Mouse (Mus musculus) lung, embryonic 14.5 days (tissue): ENCODE measurements at regions not wholly inside any gene's neighbourhood (a gene's known extent, or its start where the extent isn't known, plus 50 kb on each side); places are given as distances from the start of the nearest gene placed in this dataset.
A peak's percentile ranks its signal among the peaks of the same experiment; 100 is the strongest.

Experiments used
- ATAC-seq: fragments of 200-750 bp; cut with Nextera tagmentation; 2 replicates; pipeline ENCODE4 v1.8.0; 2017; ENCODE audit warnings: mild to moderate bottlenecking, moderate TSS enrichment, moderate library complexity; ENCODE audit not compliant: insufficient read depth
- DNase-seq: peaks from one replicate; pipeline ENCODE4 v3.0.0-alpha.2; 2015
- H3K27ac ChIP-seq: fragments of 300-500 bp; sonication (generic); 2 replicates; pipeline ENCODE4 v1.5.1; 2014; ENCODE audit warnings: low read depth, mild to moderate bottlenecking, moderate library complexity
- H3K27me3 ChIP-seq: fragments of 300-500 bp; sonication (generic); 2 replicates; pipeline ENCODE4 v1.6.1; 2014; ENCODE audit warnings: low read length, control low read depth; ENCODE audit not compliant: insufficient read depth
- H3K36me3 ChIP-seq: fragments of 300-500 bp; sonication (generic); 2 replicates; pipeline ENCODE4 v1.6.1; 2014; ENCODE audit warnings: control low read depth; ENCODE audit not compliant: insufficient read depth
- H3K4me1 ChIP-seq: fragments of 300-500 bp; sonication (generic); 2 replicates; pipeline ENCODE4 v1.6.1; 2014; ENCODE audit warnings: antibody characterized with exemption, control low read depth; ENCODE audit not compliant: insufficient read depth
- H3K4me2 ChIP-seq: fragments of 300-500 bp; sonication (generic); 2 replicates; pipeline ENCODE4 v1.6.1; 2014; ENCODE audit warnings: mild to moderate bottlenecking
- H3K4me3 ChIP-seq: fragments of 300-500 bp; sonication (generic); 2 replicates; pipeline ENCODE4 v1.5.1; 2014; ENCODE audit warnings: low read depth, low read length
- H3K9ac ChIP-seq: fragments of 300-500 bp; sonication (generic); 2 replicates; pipeline ENCODE4 v1.6.1; 2014
- H3K9me3 ChIP-seq: fragments of 300-500 bp; sonication (generic); 2 replicates; pipeline ENCODE4 v1.6.1; 2016; ENCODE audit warnings: low read depth, low read length, control low read depth
- CTCF ChIP-seq: IDR thresholded peaks from 2 replicates; pipeline ENCODE4 v1.5.1; 2016; ENCODE audit warnings: antibody characterized with exemption, low read depth
- WGBS: fragments of 180-500 bp; shearing (Covaris S2); extraction: QIAGEN DNeasy Blood & Tissue Kit; methylation state at CpG from one replicate; pipeline ENCODE4 v1.1.7; 2014; 5-methylcytosine and 5-hydroxymethylcytosine counted together

- no peak for DNase-seq
- no peak for TF ChIP-seq CTCF
Observed at GRCm38 (mm10) chr4:47622851-47623743, 148.6 kb downstream of the Sec61b start.

GRCm38 (mm10) chr4:47630006-47630405, 155.5 kb downstream of the Sec61b start:
- ATAC-seq (no peak), DNase-seq (peak; percentile 43)

More at GRCm38 (mm10) chr4:47622851-47623743, 148.6 kb downstream of the Sec61b start:
- no peaks in the 10 kb centered on the region for H3K36me3 ChIP-seq
- H3K4me3 ChIP-seq = no peak overlapping the region
- 84% methylated on average over 13 of the region's 13 CpGs for WGBS
- no peak for ATAC-seq
- no peak overlapping the region for H3K27ac ChIP-seq
- no peaks in the 10 kb centered on the region for H3K27me3 ChIP-seq
- no peak overlapping the region for H3K4me2 ChIP-seq
- no peak overlapping the region for H3K9ac ChIP-seq
- H3K9me3 ChIP-seq = no peaks in the 10 kb centered on the region
- no peaks in the 10 kb centered on the region for H3K4me1 ChIP-seq

GRCm38 (mm10) chr4:47630427-47630826, 156.0 kb downstream of the Sec61b start:
- Histone ChIP-seq H3K9me3 (no peaks in the 10 kb centered on the region), H3K4me2 (no peak overlapping the region)

More at GRCm38 (mm10) chr4:47630006-47630405, 155.5 kb downstream of the Sec61b start:
- Histone ChIP-seq H3K4me1 (0 out of 2 replicates have a peak, but pooled peaks cover 4% of the 10 kb centered on the region), H3K4me3 (no peak overlapping the region), H3K27ac (no peak overlapping the region), H3K4me2 (no peak overlapping the region), H3K27me3 (no peaks in the 10 kb centered on the region), H3K9ac (no peak overlapping the region), H3K36me3 (no peaks in the 10 kb centered on the region), H3K9me3 (no peaks in the 10 kb centered on the region)
- 39% methylated on average over 8 of the region's 8 CpGs for WGBS
- no peak for TF ChIP-seq CTCF

GRCm38 (mm10) chr4:47638876-47639494, 164.5 kb downstream of the Sec61b start:
- Histone ChIP-seq H3K27ac (no peak overlapping the region), H3K4me1 (no peaks in the 10 kb centered on the region), H3K36me3 (no peaks in the 10 kb centered on the region), H3K4me3 (no peak overlapping the region), H3K9me3 (no peaks in the 10 kb centered on the region), H3K4me2 (no peak overlapping the region), H3K9ac (no peak overlapping the region), H3K27me3 (no peaks in the 10 kb centered on the region)
- WGBS = 63% methylated on average over 10 of the region's 10 CpGs
- ATAC-seq = no peak
- peak; percentile 48 for DNase-seq
- TF ChIP-seq CTCF = no peak

More at GRCm38 (mm10) chr4:47630427-47630826, 156.0 kb downstream of the Sec61b start:
- Histone ChIP-seq H3K27ac (no peak overlapping the region), H3K27me3 (no peaks in the 10 kb centered on the region), H3K9ac (no peak overlapping the region), H3K4me3 (no peak overlapping the region), H3K36me3 (no peaks in the 10 kb centered on the region), H3K4me1 (0 out of 2 replicates have a peak, but pooled peaks cover 4% of the 10 kb centered on the region)
- no peak for TF ChIP-seq CTCF
- ATAC-seq (no peak), DNase-seq (no peak)
- WGBS = 21% methylated on average over 1 of the region's 1 CpGs

GRCm38 (mm10) chr4:47645093-47645492, 170.6 kb downstream of the Sec61b start:
- TF ChIP-seq CTCF = no peak
- Histone ChIP-seq H3K27ac (no peak overlapping the region), H3K36me3 (no peaks in the 10 kb centered on the region), H3K4me2 (no peak overlapping the region), H3K4me3 (no peak overlapping the region), H3K4me1 (no peaks in the 10 kb centered on the region), H3K27me3 (no peaks in the 10 kb centered on the region), H3K9ac (no peak overlapping the region), H3K9me3 (no peaks in the 10 kb centered on the region; the same call in 1 of the 2 replicates)
- DNase-seq (no peak), ATAC-seq (no peak)
- WGBS = 39% methylated on average over 1 of the region's 1 CpGs

- H3K27ac ChIP-seq = no peak overlapping the region
- no peak overlapping the region for H3K4me3 ChIP-seq
- H3K4me2 ChIP-seq = no peak overlapping the region
- H3K27me3 ChIP-seq = no peaks in the 10 kb centered on the region
- H3K4me1 ChIP-seq = no peaks in the 10 kb centered on the region
- DNase-seq = peak; percentile 50
- no peak overlapping the region for H3K9ac ChIP-seq
- TF ChIP-seq CTCF = no peak
- H3K9me3 ChIP-seq = no peaks in the 10 kb centered on the region; the same call in 1 of the 2 replicates
- WGBS = 66% methylated on average over 8 of the region's 8 CpGs
- ATAC-seq = no peak
- no peaks in the 10 kb centered on the region for H3K36me3 ChIP-seq
Observed at GRCm38 (mm10) chr4:47648701-47649100, 174.2 kb downstream of the Sec61b start.

- ATAC-seq (no peak), DNase-seq (no peak)
- Histone ChIP-seq H3K4me1 (no peaks in the 10 kb centered on the region), H3K36me3 (no peaks in the 10 kb centered on the region), H3K9me3 (no peaks in the 10 kb centered on the region; the same call in 1 of the 2 replicates), H3K9ac (no peak overlapping the region), H3K27me3 (no peaks in the 10 kb centered on the region), H3K4me3 (no peak overlapping the region), H3K4me2 (no peak overlapping the region), H3K27ac (no peak overlapping the region)
- TF ChIP-seq CTCF = no peak
- WGBS = 65% methylated on average over 3 of the region's 3 CpGs
Observed at GRCm38 (mm10) chr4:47649951-47650350, 175.5 kb downstream of the Sec61b start.
